Mouse (Mus musculus) spleen, embryonic (tissue): ENCODE measurements around the gene Gtf2f2.

ENCODE experiments used
- CTCF ChIA-PET: fragments of 350-600 bp; sonication (Branson Sonifier 250); formaldehyde crosslinking; loops from one replicate; lab custom pipeline; 2022; lab: Charles Lee

The Gtf2f2 gene

GRCm38 (mm10) chr14:75923314-75924052 is 87.2 kb downstream of the Gtf2f2 start:
- CTCF ChIA-PET, result no interaction called here

GRCm38 (mm10) chr14:75912665-75913064 is 98.0 kb downstream of the Gtf2f2 start:
- CTCF ChIA-PET, result no interaction called here

GRCm38 (mm10) chr14:75911968-75912367 is 98.7 kb downstream of the Gtf2f2 start:
- CTCF ChIA-PET, result no interaction called here

GRCm38 (mm10) chr14:75906931-75907330 is 103.7 kb downstream of the Gtf2f2 start:
- CTCF ChIA-PET, result no interaction called here

GRCm38 (mm10) chr14:75904972-75905371 is 105.7 kb downstream of the Gtf2f2 start:
- CTCF ChIA-PET, result no interaction called here

GRCm38 (mm10) chr14:75903131-75903530 is 107.5 kb downstream of the Gtf2f2 start:
- CTCF ChIA-PET, result no interaction called here

GRCm38 (mm10) chr14:75902013-75902412 is 108.7 kb downstream of the Gtf2f2 start:
- CTCF ChIA-PET, result no interaction called here

GRCm38 (mm10) chr14:75900793-75901499 is 109.7 kb downstream of the Gtf2f2 start:
- CTCF ChIA-PET, result no interaction called here

GRCm38 (mm10) chr14:75899566-75899965 is 111.1 kb downstream of the Gtf2f2 start:
- CTCF ChIA-PET, result interaction anchor here (0.5 to 0.7 kb wide), 2 partner anchors 194 to 221 kb away, joined by 3 to 4 read pairs; no protein-coding TSS in a partner anchor

GRCm38 (mm10) chr14:75892118-75892517 is 118.5 kb downstream of the Gtf2f2 start:
- CTCF ChIA-PET, result no interaction called here

- CTCF ChIA-PET, result no interaction called here
Measured at GRCm38 (mm10) chr14:75883873-75884272, 126.8 kb downstream of the Gtf2f2 start.

- CTCF ChIA-PET, result no interaction called here
Measured at GRCm38 (mm10) chr14:75883330-75883729, 127.3 kb downstream of the Gtf2f2 start.

- CTCF ChIA-PET, result no interaction called here
Measured at GRCm38 (mm10) chr14:75881856-75882255, 128.8 kb downstream of the Gtf2f2 start.

- CTCF ChIA-PET, result no interaction called here
Measured at GRCm38 (mm10) chr14:75878980-75879379, 131.7 kb downstream of the Gtf2f2 start.

GRCm38 (mm10) chr14:75877297-75877696 is 133.4 kb downstream of the Gtf2f2 start:
- CTCF ChIA-PET, result interaction anchor here (0.6 kb wide), 1 partner anchor 1128 kb away, joined by 3 read pairs; no protein-coding TSS in a partner anchor

- CTCF ChIA-PET, result interaction anchor here (0.6 kb wide), 1 partner anchor 1129 kb away, joined by 3 read pairs; no protein-coding TSS in a partner anchor
Measured at GRCm38 (mm10) chr14:75876320-75877043, 134.2 kb downstream of the Gtf2f2 start.

GRCm38 (mm10) chr14:75873612-75874011 is 137.1 kb downstream of the Gtf2f2 start:
- CTCF ChIA-PET, result no interaction called here

GRCm38 (mm10) chr14:75871750-75872149 is 138.9 kb downstream of the Gtf2f2 start:
- CTCF ChIA-PET, result no interaction called here

GRCm38 (mm10) chr14:75871111-75871510 is 139.6 kb downstream of the Gtf2f2 start:
- CTCF ChIA-PET, result interaction anchor here (0.6 to 0.8 kb wide), 2 partner anchors 46 to 1137 kb away, joined by 4 to 7 read pairs; no protein-coding TSS in a partner anchor

GRCm38 (mm10) chr14:75870631-75871030 is 140.0 kb downstream of the Gtf2f2 start:
- CTCF ChIA-PET, result interaction anchor here (0.6 to 0.8 kb wide), 2 partner anchors 47 to 1136 kb away, joined by 4 to 7 read pairs; no protein-coding TSS in a partner anchor

GRCm38 (mm10) chr14:75869769-75870363 is 140.8 kb downstream of the Gtf2f2 start:
- CTCF ChIA-PET, result interaction anchor here (0.8 kb wide), 1 partner anchor 47 kb away, joined by 7 read pairs; no protein-coding TSS in a partner anchor
